Mouse (Mus musculus) heart, adult 2 months (tissue): ENCODE data around the gene Banf2. TPM values are rescaled to one million over a fixed set of nuclear protein-coding genes. Genes with fewer than 3 reads are reported as not detected.

Source experiments
- DNase-seq, 2 experiments: peaks; one replicate each; pipeline ENCODE4 v3.0.0; 2021
- H3K27ac ChIP-seq: fragments of 200-600 bp; 2 replicates; pipeline ENCODE4 v1.8.1; 2022
- H3K27me3 ChIP-seq: fragments of 200-500 bp; 2 replicates; pipeline ENCODE4 v1.6.1; 2012; ENCODE audit warnings: mild to moderate bottlenecking, low read length, inconsistent platforms, mixed read lengths; ENCODE audit not compliant: control insufficient read depth, insufficient read depth
- H3K36me3 ChIP-seq: fragments of 200-500 bp; 2 replicates; pipeline ENCODE4 v1.6.1; 2012; ENCODE audit warnings: low read length, inconsistent platforms; ENCODE audit not compliant: control insufficient read depth, insufficient read depth
- H3K4me1 ChIP-seq: fragments of 200-500 bp; 2 replicates; pipeline ENCODE4 v1.6.1; 2011; ENCODE audit warnings: low read length; ENCODE audit not compliant: control insufficient read depth, insufficient read depth
- H3K4me3 ChIP-seq: fragments of 200-600 bp; 2 replicates; pipeline ENCODE4 v1.8.1; 2022
- H3K79me2 ChIP-seq: fragments of 200-500 bp; replicated peaks from 2 replicates; pipeline ENCODE4 v1.6.1; 2012; ENCODE audit warnings: mild to moderate bottlenecking, inconsistent platforms, low read length, moderate library complexity, mixed read lengths; ENCODE audit not compliant: control insufficient read depth, insufficient read depth
- H3K9ac ChIP-seq: fragments of 200-500 bp; 2 replicates; pipeline ENCODE4 v1.6.1; 2012; ENCODE audit warnings: low read depth, mild to moderate bottlenecking, control low read depth, inconsistent platforms, low read length, mixed read lengths
- CTCF ChIP-seq: fragments of 200-600 bp; IDR thresholded peaks from 2 replicates; pipeline ENCODE4 v1.8.1; 2022; ENCODE audit warnings: antibody characterized with exemption, mild to moderate bottlenecking, moderate library complexity
- EP300 ChIP-seq: fragments of 200-500 bp; IDR thresholded peaks from 2 replicates; pipeline ENCODE4 v1.6.1; 2011; ENCODE audit warnings: low read depth, low read length, control low read depth; ENCODE audit not compliant: insufficient read depth
- POLR2A ChIP-seq: fragments of 200-500 bp; IDR thresholded peaks from 2 replicates; pipeline ENCODE4 v1.6.1; 2011; ENCODE audit warnings: mild to moderate bottlenecking, low read depth, low read length, control low read depth; ENCODE audit not compliant: insufficient read depth
- WGBS: fragments of 180-500 bp; shearing (Covaris S2); methylation state at CpG from one replicate; pipeline ENCODE4 v1.1.7; 2018; 5-methylcytosine and 5-hydroxymethylcytosine counted together
- intact Hi-C: fragments of 180-260 bp; cut with DNase I; formaldehyde crosslinking; loops from one replicate; pipeline ENCODE4 v1.15.1; 2025
- polyA plus RNA-seq: library from polyadenylated mRNA; depleted of rRNA; stranded (reverse); fragments of >200 nt; gene quantifications from 2 replicates; pipeline ENCODE4 v1.2.3, GENCODE M21; 2012
- total RNA-seq, 2 experiments: library from RNA; stranded (reverse); gene quantifications; 2 replicates each; pipeline ENCODE4 v1.2.3; 2021

Gene Banf2
- total and polyA plus RNA-seq, 3 experiments, result not detected

DNA sequence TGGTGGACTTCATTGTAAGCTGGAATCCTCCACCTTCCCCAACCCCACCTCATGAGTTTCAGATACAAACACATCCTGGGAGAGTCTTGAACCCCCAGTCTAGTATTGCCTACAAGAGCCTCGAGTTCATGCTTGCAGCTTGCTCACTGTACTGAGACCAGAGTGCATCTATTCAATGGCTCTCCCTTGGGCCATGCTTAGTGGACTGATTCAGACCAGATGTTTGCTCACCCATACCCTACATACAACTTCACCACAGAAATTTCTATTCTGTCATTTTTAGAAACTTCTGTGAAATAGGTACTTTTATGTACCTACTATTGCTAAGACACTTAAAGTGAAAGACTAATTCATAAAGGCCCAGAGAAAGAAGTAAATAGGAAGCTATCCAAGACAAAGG is 39.9 kb upstream of the Banf2 start:
- intact Hi-C loops, result no loop called here

DNA sequence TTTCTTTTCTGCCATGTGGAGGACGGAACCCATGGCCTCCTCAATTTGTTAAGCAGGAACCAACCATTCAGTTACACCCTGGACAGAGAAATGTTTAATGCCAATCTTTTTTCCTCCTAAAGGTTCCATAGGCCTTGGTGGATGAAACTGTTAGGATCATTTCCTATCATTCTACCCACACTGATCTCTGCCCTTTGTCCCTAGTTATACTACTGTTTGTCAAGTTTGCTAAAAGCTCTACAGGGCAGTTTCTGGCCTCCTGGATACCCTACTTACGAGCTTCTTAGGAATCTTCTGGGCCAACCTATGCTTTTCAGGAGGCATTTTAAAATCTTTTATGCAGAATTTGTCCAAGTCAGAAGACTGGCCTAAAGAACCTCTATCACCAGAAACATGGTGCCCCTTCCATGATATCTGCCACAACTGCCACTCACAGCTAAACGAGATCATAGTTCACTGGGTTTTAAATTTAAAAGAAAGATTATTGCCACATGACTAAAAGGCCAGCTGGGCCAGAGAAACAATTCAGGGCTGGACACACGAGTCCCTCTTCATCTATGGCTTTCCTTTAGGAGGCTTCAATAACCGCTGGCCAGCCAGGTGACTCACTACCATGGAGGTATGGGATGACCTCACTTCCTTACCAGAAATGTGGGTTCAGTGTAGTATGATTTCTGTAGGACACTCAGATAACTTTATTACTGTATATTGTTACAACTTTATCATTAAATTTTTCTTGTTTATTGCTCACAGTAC is 30.5 kb upstream of the Banf2 start:
- peaks cover 44% of the 10 kb centered on the region for H3K36me3 ChIP-seq
- H3K4me1 ChIP-seq, result peaks cover 30% of the 10 kb centered on the region
- intact Hi-C loops, result no loop called here
- TF ChIP-seq EP300, result no peak
- peaks cover 11% of the 10 kb centered on the region for H3K79me2 ChIP-seq
- no peak overlapping the region for H3K9ac ChIP-seq
- no peaks in the 10 kb centered on the region for H3K27me3 ChIP-seq
- peak in 1 of 2 experiments; percentile 9 for DNase-seq
- 72% methylated on average over 5 of the region's 5 CpGs for WGBS
- H3K27ac ChIP-seq, result no peak overlapping the region
- H3K4me3 ChIP-seq, result no peak overlapping the region

More for the DNA sequence above, 39.9 kb upstream of the Banf2 start:
- Histone ChIP-seq H3K9ac (no peak overlapping the region), H3K4me1 (peaks cover 22% of the 10 kb centered on the region), H3K27ac (peak overlapping the region; percentile 44), H3K36me3 (peaks cover 29% of the 10 kb centered on the region), H3K79me2 (peaks cover 15% of the 10 kb centered on the region), H3K27me3 (no peaks in the 10 kb centered on the region), H3K4me3 (no peak overlapping the region)
- TF ChIP-seq CTCF, result no peak
- TF ChIP-seq POLR2A, result no peak
- TF ChIP-seq EP300, result no peak
- DNase-seq, result peak in 1 of 2 experiments; percentile 17
- WGBS, result 40% methylated on average over 1 of the region's 1 CpGs

- Histone ChIP-seq H3K27me3 (no peaks in the 10 kb centered on the region), H3K4me1 (peaks cover 31% of the 10 kb centered on the region), H3K27ac (no peak overlapping the region), H3K79me2 (peaks cover 11% of the 10 kb centered on the region), H3K36me3 (peaks cover 48% of the 10 kb centered on the region), H3K4me3 (no peak overlapping the region), H3K9ac (no peak overlapping the region)
- TF ChIP-seq EP300 (no peak), CTCF (no peak), POLR2A (no peak)
- intact Hi-C loops, result no loop called here
- DNase-seq, result peak; percentile 41 to 43
- WGBS, result 19% methylated on average over 2 of the region's 2 CpGs
Measured at GRCm38 (mm10) chr2:144003544-144003943, 29.3 kb upstream of the Banf2 start.

GRCm38 (mm10) chr2:144005166-144005955 is 27.5 kb upstream of the Banf2 start:
- Histone ChIP-seq H3K27me3 (no peaks in the 10 kb centered on the region), H3K79me2 (peaks cover 11% of the 10 kb centered on the region; the same call in 1 of the 2 replicates), H3K4me3 (no peak overlapping the region), H3K36me3 (peaks cover 50% of the 10 kb centered on the region), H3K27ac (peak overlapping the region; percentile 34), H3K4me1 (peaks cover 35% of the 10 kb centered on the region), H3K9ac (no peak overlapping the region)
- peak; percentile 27 to 61 for DNase-seq
- TF ChIP-seq EP300 (0 out of 2 replicates have a peak, but pooled peaks have one; percentile 19), CTCF (peak; percentile 54), POLR2A (no peak)
- intact Hi-C loops, result loop anchor here (5.0 kb wide), 3 partner anchors 88 to 267 kb away; partner anchors contain the start of genes Dstn, Mgme1 and Snx5
- 32% methylated on average over 6 of the region's 6 CpGs for WGBS

- 62% methylated on average over 6 of the region's 6 CpGs for WGBS
- no peaks in the 10 kb centered on the region for H3K27me3 ChIP-seq
- TF ChIP-seq EP300, result no peak
- no peak for TF ChIP-seq CTCF
- no peak for TF ChIP-seq POLR2A
- intact Hi-C loops, result loop anchor here (5.0 kb wide), 3 partner anchors 89 to 266 kb away; partner anchors contain the start of genes Dstn, Mgme1 and Snx5
- no peak overlapping the region for H3K27ac ChIP-seq
- H3K4me3 ChIP-seq, result no peak overlapping the region
- peak in 1 of 2 experiments; percentile 6 for DNase-seq
- H3K36me3 ChIP-seq, result peaks cover 50% of the 10 kb centered on the region
- peaks cover 35% of the 10 kb centered on the region for H3K4me1 ChIP-seq
- no peak overlapping the region for H3K9ac ChIP-seq
- peaks cover 11% of the 10 kb centered on the region; the same call in 1 of the 2 replicates for H3K79me2 ChIP-seq
Measured at GRCm38 (mm10) chr2:144006686-144007085, 26.2 kb upstream of the Banf2 start.
